10 mouse cellular contexts compared by ENCODE assay signal in genomic region chr3:146770853-146771252, GRCm38 (mm10). TPM values are rescaled to one million over a fixed set of nuclear protein-coding genes. Genes with fewer than 3 reads are reported as not detected.
DNase-seq lines count a peak whose midpoint lies in the region; ATAC-seq and TF ChIP-seq lines count a peak whose summit lies in the region.
"Had no signal": no experiment of that assay in that cellular context is flagged by ENCODE, and none has a peak within 500 bp of the region (broad histone marks: within the 10 kb centered on the region; RNA-seq: fewer than 3 reads in every experiment).

No protein-coding gene starts in this region.

- H3K36me3 ChIP-seq in lung, embryonic 14.5 days (ENCODE audit: insufficient read depth), result no peaks in the 10 kb centered on the region; the same call in 1 of the 2 replicates
- H3K36me3 ChIP-seq in forebrain, embryonic 16.5 days (ENCODE audit: control insufficient read depth, insufficient read depth), result no peaks in the 10 kb centered on the region
- H3K36me3 ChIP-seq in neural tube, embryonic 15.5 days, result no peaks in the 10 kb centered on the region; the same call in 1 of the 2 replicates

- H3K27me3 ChIP-seq in lung, embryonic 14.5 days (ENCODE audit: insufficient read depth, low read length), result no peaks in the 10 kb centered on the region
- H3K27me3 ChIP-seq in forebrain, embryonic 16.5 days (replicated peaks; ENCODE audit: control insufficient read depth, insufficient read depth, low read length), result no peaks in the 10 kb centered on the region
- H3K27me3 ChIP-seq in neural tube, embryonic 15.5 days (replicated peaks), result no peaks in the 10 kb centered on the region

- no peak for TF ChIP-seq CTCF in lung, embryonic 14.5 days (IDR thresholded peaks at IDR 0.05; ENCODE audit: low read depth)

- 0 out of 2 replicates have a peak, but pooled peaks cover 2% of the 10 kb centered on the region for H3K4me1 ChIP-seq in lung, embryonic 14.5 days (ENCODE audit: insufficient read depth)
- peaks cover 34% of the 10 kb centered on the region for H3K4me1 ChIP-seq in forebrain, embryonic 16.5 days (replicated peaks; ENCODE audit: control insufficient read depth, insufficient read depth, low read length)
- peaks cover 40% of the 10 kb centered on the region for H3K4me1 ChIP-seq in neural tube, embryonic 15.5 days

- H3K27ac ChIP-seq in lung, embryonic 14.5 days (ENCODE audit: low read depth), result no peak overlapping the region
- peak overlapping the region; percentile 97 for H3K27ac ChIP-seq in forebrain, embryonic 16.5 days (ENCODE audit: low read length)
- peak overlapping the region; percentile 94 for H3K27ac ChIP-seq in neural tube, embryonic 15.5 days (replicated peaks)

- no peak overlapping the region for H3K4me3 ChIP-seq in lung, embryonic 14.5 days (ENCODE audit: low read depth, low read length)
- H3K4me3 ChIP-seq in forebrain, embryonic 16.5 days (replicated peaks; ENCODE audit: low read length), result peak overlapping the region; percentile 51
- H3K4me3 ChIP-seq in neural tube, embryonic 15.5 days (replicated peaks), result peak overlapping the region; percentile 47

- H3K9ac ChIP-seq in lung, embryonic 14.5 days, result no peak overlapping the region
- no peak overlapping the region; the same call in 1 of the 2 replicates for H3K9ac ChIP-seq in forebrain, embryonic 16.5 days (replicated peaks; ENCODE audit: low read depth, low read length)
- H3K9ac ChIP-seq in neural tube, embryonic 15.5 days (replicated peaks), result no peak overlapping the region

- 0 out of 2 replicates have a peak, but pooled peaks have one; percentile 10 for ATAC-seq in frontal cortex, adult (ENCODE audit: low TSS enrichment)
- no peak; the same call in 1 of the 2 replicates for ATAC-seq in lung, embryonic 14.5 days (ENCODE audit: insufficient read depth)
- no peak for ATAC-seq in forebrain, embryonic 16.5 days
- no peak for ATAC-seq in neural tube, embryonic 15.5 days (ENCODE audit: low FRiP score)

- peak overlapping the region; percentile 51; the same call in 1 of the 2 replicates for H3K4me2 ChIP-seq in lung, embryonic 14.5 days
- H3K4me2 ChIP-seq in forebrain, embryonic 16.5 days (ENCODE audit: low read length), result peak overlapping the region; percentile 72
- peak overlapping the region; percentile 54 for H3K4me2 ChIP-seq in neural tube, embryonic 15.5 days

- 71% methylated on average over 2 of the region's 2 CpGs for WGBS in lung, embryonic 14.5 days
- WGBS in forebrain, embryonic 16.5 days, result 38% methylated on average over 2 of the region's 2 CpGs
- 39% methylated on average over 2 of the region's 2 CpGs for WGBS in neural tube, embryonic 15.5 days

- DNase-seq in frontal cortex, postnatal 25 days (ENCODE audit: low spot score in 2 of 2), result no peak
- DNase-seq in lung, embryonic 14.5 days, result no peak
- no peak for DNase-seq in lung, postnatal 4 days
- no peak for DNase-seq in urinary bladder, adult 2 months (ENCODE audit: low spot score)
- no peak for DNase-seq in thymus, postnatal 14 days
- DNase-seq: adrenal gland, adult 8-10 months; lung, adult 18-20 months had no signal

- no peaks in the 10 kb centered on the region for H3K9me3 ChIP-seq in lung, embryonic 14.5 days (ENCODE audit: low read depth, low read length)
- H3K9me3 ChIP-seq in forebrain, embryonic 16.5 days (ENCODE audit: control insufficient read depth, low read length), result no peaks in the 10 kb centered on the region
- no peaks in the 10 kb centered on the region for H3K9me3 ChIP-seq in neural tube, embryonic 15.5 days (replicated peaks)

RNA-seq across cellular contexts. Expression of gene Prkacb, which starts 41.9 kb away (rescaled TPM):
- 69.6 and 74.8 TPM in 2 replicates for polyA plus RNA-seq in lung, embryonic 14.5 days (2014; fragmentation: Nextera tagmentation; extraction: Ambion mirVana)
- 190 and 195 TPM in 2 replicates for polyA plus RNA-seq in forebrain, embryonic 16.5 days (2015; fragmentation: Nextera tagmentation; extraction: Ambion mirVana)
- 169 and 193 TPM in 2 replicates for polyA plus RNA-seq in neural tube, embryonic 15.5 days (2015; fragmentation: Nextera tagmentation; extraction: Ambion mirVana)
- polyA plus RNA-seq in urinary bladder, adult 2 months (2012; rRNA removed), result 82.5 and 105 TPM in 2 replicates
